Comparison of ENCODE assay signal across 11 mouse cellular contexts in genomic region chr2:160327167-160327566, GRCm38 (mm10). TPM values are rescaled to one million over a fixed set of nuclear protein-coding genes. Genes with fewer than 3 reads are reported as not detected.
DNase-seq lines count a peak whose midpoint lies in the region; ATAC-seq and TF ChIP-seq lines count a peak whose summit lies in the region.
"Had no signal": no experiment of that assay in that cellular context is flagged by ENCODE, and none has a peak within 500 bp of the region (broad histone marks: within the 10 kb centered on the region; RNA-seq: fewer than 3 reads in every experiment).

No protein-coding gene starts in this region.

- H3K27ac ChIP-seq in stomach, embryonic 16.5 days (ENCODE audit: low read length), result no peak overlapping the region; the same call in 1 of the 2 replicates
- H3K27ac ChIP-seq in stomach, postnatal 0 days (replicated peaks), result no peak overlapping the region
- H3K27ac ChIP-seq in heart, postnatal 0 days (ENCODE audit: low read depth), result peak overlapping the region; percentile 74

- H3K4me1 ChIP-seq in stomach, embryonic 16.5 days (ENCODE audit: control insufficient read depth, insufficient read depth, low read length), result 0 out of 2 replicates have a peak, but pooled peaks cover 6% of the 10 kb centered on the region
- H3K4me1 ChIP-seq in stomach, postnatal 0 days (replicated peaks; ENCODE audit: control insufficient read depth, insufficient read depth), result no peaks in the 10 kb centered on the region
- H3K4me1 ChIP-seq in heart, postnatal 0 days (ENCODE audit: control insufficient read depth, insufficient read depth), result peaks cover 16% of the 10 kb centered on the region

- H3K4me3 ChIP-seq in stomach, embryonic 16.5 days (replicated peaks; ENCODE audit: low read length), result no peak overlapping the region
- H3K4me3 ChIP-seq in stomach, postnatal 0 days (ENCODE audit: low read depth, low read length), result no peak overlapping the region
- no peak overlapping the region for H3K4me3 ChIP-seq in heart, postnatal 0 days (ENCODE audit: low read depth, low read length)

- DNase-seq in stomach, postnatal 0 days (ENCODE audit: low spot score), result no peak
- DNase-seq in heart, postnatal 0 days (ENCODE audit: low spot score), result peak; percentile 62
- DNase-seq in liver, result peak; percentile 29
- peak; percentile 48 for DNase-seq in thymus, postnatal 14 days
- DNase-seq in natural killer cell, adult 2 months (ENCODE audit: low spot score in 2 of 2), result no peak
- no peak for DNase-seq in right cerebral cortex, postnatal 14 days
- DNase-seq in layer of hippocampus, adult 18-20 months (ENCODE audit: low spot score in 2 of 2), result no peak

- no peak for TF ChIP-seq CTCF in stomach, postnatal 0 days (IDR thresholded peaks at IDR 0.05; ENCODE audit: low read depth)
- TF ChIP-seq CTCF in heart, postnatal 0 days (IDR thresholded peaks at IDR 0.05; ENCODE audit: low read depth), result no peak

- no peak for TF ChIP-seq EP300 in stomach, postnatal 0 days (optimal IDR thresholded peaks at IDR 0.05)
- TF ChIP-seq EP300 in heart, postnatal 0 days (IDR thresholded peaks at IDR 0.05; ENCODE audit: low read depth), result 0 out of 2 replicates have a peak, but pooled peaks have one; percentile 37

- H3K36me3 ChIP-seq in stomach, embryonic 16.5 days (ENCODE audit: control insufficient read depth, insufficient read depth, low read length), result no peaks in the 10 kb centered on the region
- no peaks in the 10 kb centered on the region for H3K36me3 ChIP-seq in stomach, postnatal 0 days (ENCODE audit: control insufficient read depth, insufficient read depth, low read length)
- H3K36me3 ChIP-seq in heart, postnatal 0 days (replicated peaks; ENCODE audit: control insufficient read depth, insufficient read depth, low read length), result no peaks in the 10 kb centered on the region

- no peak overlapping the region for H3K4me2 ChIP-seq in stomach, embryonic 16.5 days (ENCODE audit: low read depth, low read length)
- no peak overlapping the region for H3K4me2 ChIP-seq in stomach, postnatal 0 days (replicated peaks; ENCODE audit: low read depth)
- H3K4me2 ChIP-seq in heart, postnatal 0 days (ENCODE audit: low read depth, low read length), result peak overlapping the region; percentile 24

- WGBS in stomach, embryonic 16.5 days, result 31% methylated on average over 4 of the region's 4 CpGs
- WGBS in stomach, postnatal 0 days, result 34% methylated on average over 4 of the region's 4 CpGs
- 2% methylated on average over 4 of the region's 4 CpGs for WGBS in heart, postnatal 0 days

- no peak overlapping the region for H3K9ac ChIP-seq in stomach, embryonic 16.5 days (ENCODE audit: low read length)
- H3K9ac ChIP-seq in stomach, postnatal 0 days (ENCODE audit: low read length), result no peak overlapping the region
- H3K9ac ChIP-seq in heart, postnatal 0 days (replicated peaks; ENCODE audit: low read depth, low read length), result peak overlapping the region; percentile 23; the same call in 1 of the 2 replicates

- ATAC-seq in stomach, embryonic 16.5 days (ENCODE audit: insufficient read depth, low FRiP score), result peak; percentile 26; the same call in 1 of the 2 replicates
- no peak for ATAC-seq in stomach, postnatal 0 days (ENCODE audit: low FRiP score, low TSS enrichment)
- peak; percentile 88 for ATAC-seq in heart, postnatal 0 days (ENCODE audit: insufficient read depth, low read depth)

- no peaks in the 10 kb centered on the region for H3K27me3 ChIP-seq in stomach, embryonic 16.5 days (ENCODE audit: control insufficient read depth, insufficient read depth, low read length)
- no peaks in the 10 kb centered on the region for H3K27me3 ChIP-seq in stomach, postnatal 0 days (ENCODE audit: control insufficient read depth, insufficient read depth, low read length)
- H3K27me3 ChIP-seq in heart, postnatal 0 days (ENCODE audit: control insufficient read depth, insufficient read depth, low read length), result no peaks in the 10 kb centered on the region

- no peaks in the 10 kb centered on the region for H3K9me3 ChIP-seq in stomach, embryonic 16.5 days (replicated peaks; ENCODE audit: control insufficient read depth, low read length)
- no peaks in the 10 kb centered on the region for H3K9me3 ChIP-seq in stomach, postnatal 0 days (ENCODE audit: control insufficient read depth, low read length)
- H3K9me3 ChIP-seq in heart, postnatal 0 days (replicated peaks; ENCODE audit: control insufficient read depth, low read length), result no peaks in the 10 kb centered on the region

RNA-seq across cellular contexts. Expression of gene Gm826, which starts 6.8 kb away (rescaled TPM):
- polyA plus RNA-seq in stomach, embryonic 16.5 days (2015; fragmentation: Nextera tagmentation; extraction: Ambion mirVana), result 2.3 and 2.6 TPM in 2 replicates
- not detected in 2 replicates for polyA plus RNA-seq in stomach, postnatal 0 days (2015; fragmentation: Nextera tagmentation; extraction: Ambion mirVana)
- total RNA-seq in heart, postnatal 0 days (2014; rRNA removed; ENCODE audit: low replicate concordance), result 1.5 and 1.9 TPM in 2 replicates
- polyA plus RNA-seq in heart, postnatal 0 days (2015; fragmentation: Nextera tagmentation; extraction: Ambion mirVana), result 8.9 and 9.3 TPM in 2 replicates
- total RNA-seq in layer of hippocampus, adult 18-20 months (2021), result not detected
- total RNA-seq: left cerebral cortex, postnatal 25 days; MEL had no signal
- polyA plus RNA-seq: neural tube, embryonic 14.5 days had no signal

RNA-seq across cellular contexts. Expression of gene Mafb, which starts 39.7 kb away (rescaled TPM):
- polyA plus RNA-seq in stomach, embryonic 16.5 days (2015; fragmentation: Nextera tagmentation; extraction: Ambion mirVana), result 6.3 and 6.9 TPM in 2 replicates
- 4.3 and 4.9 TPM in 2 replicates for polyA plus RNA-seq in stomach, postnatal 0 days (2015; fragmentation: Nextera tagmentation; extraction: Ambion mirVana)
- 3.8 and 4.8 TPM in 2 replicates for total RNA-seq in heart, postnatal 0 days (2014; rRNA removed; ENCODE audit: low replicate concordance)
- polyA plus RNA-seq in heart, postnatal 0 days (2015; fragmentation: Nextera tagmentation; extraction: Ambion mirVana), result 4.5 and 5.5 TPM in 2 replicates
- 10 to 100 TPM; 12.0 to 13.4 TPM for total RNA-seq in layer of hippocampus, adult 18-20 months (2021)
- total RNA-seq: MEL had no signal

Comparison
In these comparisons a context has a peak if more than half of its experiments do, and no peak if none do; other contexts are left out.
1. DNase-seq: peak in heart, postnatal 0 days (single experiment), liver (single experiment) and thymus, postnatal 14 days (single experiment); none in stomach, postnatal 0 days (single experiment), natural killer cell, adult 2 months (0 of 2), right cerebral cortex, postnatal 14 days (single experiment) and layer of hippocampus, adult 18-20 months (0 of 2).